Mouse (Mus musculus) layer of hippocampus, adult 2 months (tissue): Measurements from ENCODE around the gene Zeb2. TPM values are rescaled to one million over a fixed set of nuclear protein-coding genes. Genes with fewer than 3 reads are reported as not detected.

Source experiments
- DNase-seq, 2 experiments: peaks; one replicate each; pipeline ENCODE4 v3.0.0; 2022; ENCODE audit warnings: low spot score in 2 of 2
- H3K27ac ChIP-seq: fragments of 200-600 bp; 2 replicates; pipeline ENCODE4 v1.8.1; 2022
- H3K4me3 ChIP-seq: fragments of 200-600 bp; 2 replicates; pipeline ENCODE4 v1.8.1; 2022; ENCODE audit warnings: mild to moderate bottlenecking
- CTCF ChIP-seq: fragments of 200-600 bp; conservative IDR thresholded peaks from 2 replicates; pipeline ENCODE4 v1.8.1; 2022; ENCODE audit warnings: antibody characterized with exemption, mild to moderate bottlenecking, moderate library complexity
- total RNA-seq, 2 experiments: library from RNA; stranded (reverse); gene quantifications; 2 replicates each; pipeline ENCODE4 v1.2.3; 2021

Zeb2 gene
- total RNA-seq, 2 experiments from 2014 or later: 430 to 443 TPM

- TF ChIP-seq CTCF: no peak
- peak overlapping the region; percentile 89 for H3K27ac ChIP-seq
- DNase-seq: no peak
- peak overlapping the region; percentile 22 for H3K4me3 ChIP-seq
Measured at GRCm38 (mm10) chr2:45087208-45087607, 30.0 kb downstream of the Zeb2 start.

DNA sequence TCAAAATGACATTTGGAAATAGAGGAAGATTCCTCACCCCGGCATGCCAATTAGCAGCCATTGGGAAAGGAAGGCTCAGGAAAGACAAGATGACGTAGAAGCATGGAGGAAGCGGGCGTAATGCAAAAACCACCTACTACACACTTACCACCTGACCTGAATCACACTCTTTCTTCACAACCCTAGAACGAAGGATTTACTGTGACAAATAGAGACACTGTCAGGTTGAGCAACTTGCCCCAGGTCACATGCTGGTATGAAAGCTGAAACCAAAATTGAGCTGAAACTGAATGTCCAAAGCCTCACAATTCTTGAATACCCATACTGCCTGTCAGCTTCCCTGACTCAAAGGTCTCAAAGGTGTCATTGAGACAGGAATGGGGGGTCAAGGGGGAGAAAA is 31.5 kb downstream of the Zeb2 start:
- TF ChIP-seq CTCF: no peak
- H3K27ac ChIP-seq: peak overlapping the region; percentile 89
- DNase-seq: no peak
- no peak overlapping the region; the same call in 1 of the 2 replicates for H3K4me3 ChIP-seq

DNA sequence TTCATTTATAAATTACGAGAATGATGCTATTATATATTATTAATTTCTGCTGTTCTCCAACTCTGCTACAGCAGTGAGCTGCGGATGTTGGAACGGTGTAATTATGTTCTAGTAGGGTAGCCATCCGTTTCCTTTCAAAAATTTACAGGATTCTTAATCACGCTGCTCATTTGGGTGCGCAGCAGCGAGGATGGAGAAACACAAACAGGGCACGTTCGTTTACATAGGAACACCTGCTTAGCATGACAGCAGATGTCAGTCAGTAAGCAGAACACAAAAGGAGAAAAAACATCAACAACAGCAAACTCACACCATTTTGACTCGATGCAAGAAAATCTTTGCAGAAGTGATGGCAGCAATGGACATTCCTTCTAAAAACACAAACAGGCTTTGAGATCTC is 34.2 kb downstream of the Zeb2 start:
- TF ChIP-seq CTCF: no peak
- Histone ChIP-seq H3K4me3 (peak overlapping the region; percentile 18; the same call in 1 of the 2 replicates), H3K27ac (peak overlapping the region; percentile 89)
- DNase-seq: no peak

DNA sequence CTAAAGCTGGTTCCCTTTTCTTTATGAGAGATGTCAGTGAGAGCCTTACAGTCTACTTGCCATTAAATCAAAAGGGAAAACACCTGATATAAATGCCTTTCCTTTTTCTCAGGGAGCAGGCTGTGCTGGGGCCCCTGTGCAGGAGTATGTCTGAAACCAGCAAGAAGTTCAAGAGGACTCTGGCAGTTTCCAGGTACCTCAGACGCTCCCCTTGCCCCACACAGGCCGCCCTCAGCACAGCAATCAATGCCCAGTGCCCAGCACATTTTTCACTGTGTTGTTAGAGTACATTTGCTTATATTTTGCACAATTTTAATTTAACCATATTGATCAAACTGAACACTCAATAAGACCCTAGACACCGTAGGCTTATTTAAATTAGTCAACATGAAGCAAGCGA is 35.6 kb downstream of the Zeb2 start:
- Histone ChIP-seq H3K27ac (peak overlapping the region; percentile 89), H3K4me3 (peak overlapping the region; percentile 12; the same call in 1 of the 2 replicates)
- DNase-seq: no peak
- no peak for TF ChIP-seq CTCF

DNA sequence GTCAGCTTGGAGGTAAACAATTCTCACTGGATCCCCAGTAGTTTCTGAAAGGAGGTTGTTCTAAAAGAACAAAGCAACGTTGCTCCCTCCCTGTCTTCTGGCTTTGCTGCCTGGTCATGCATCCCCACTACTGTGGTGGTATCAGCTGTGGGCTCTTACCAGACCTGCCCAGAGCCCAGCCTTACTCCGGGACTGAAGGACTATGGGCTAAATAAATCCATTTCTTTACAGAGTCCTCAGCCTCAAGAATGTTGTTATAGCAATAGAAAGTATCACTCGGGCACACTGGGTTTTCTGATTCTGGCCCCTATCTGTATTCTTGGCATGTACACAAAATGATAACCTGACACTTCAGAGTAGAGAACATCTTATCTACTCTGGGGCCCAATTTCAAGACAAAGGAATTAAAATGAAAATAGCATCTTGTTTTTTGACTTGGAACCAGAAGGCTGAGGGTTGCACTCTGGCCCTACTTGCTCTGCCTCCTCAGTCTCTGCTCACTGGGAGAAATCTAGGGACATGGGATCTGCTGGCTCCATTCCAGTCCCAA is 39.2 kb downstream of the Zeb2 start:
- Histone ChIP-seq H3K4me3 (no peak overlapping the region), H3K27ac (peak overlapping the region; percentile 89)
- TF ChIP-seq CTCF: no peak
- no peak for DNase-seq

GRCm38 (mm10) chr2:45077383-45077782 is 39.8 kb downstream of the Zeb2 start:
- no peak for TF ChIP-seq CTCF
- H3K27ac ChIP-seq: peak overlapping the region; percentile 89
- H3K4me3 ChIP-seq: no peak overlapping the region
- DNase-seq: no peak

DNA sequence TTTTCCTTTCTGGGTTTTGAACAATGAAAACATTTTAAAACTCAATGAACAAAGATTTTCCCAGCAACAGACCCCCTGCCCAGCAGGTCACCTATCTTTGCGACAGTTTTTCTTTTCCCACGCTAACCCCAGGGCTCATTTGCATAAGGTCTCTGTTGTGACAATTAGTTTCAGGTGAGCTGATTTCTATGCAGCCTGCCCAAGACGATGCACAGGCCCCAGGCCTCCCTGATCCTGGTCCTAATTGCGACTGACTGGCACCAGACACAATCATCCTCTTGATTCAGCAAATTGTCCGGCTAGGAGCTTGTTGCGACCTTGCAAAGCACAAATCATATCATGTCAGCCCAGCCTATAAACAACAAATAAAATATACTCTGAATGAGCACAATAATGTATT is 44.2 kb downstream of the Zeb2 start:
- H3K27ac ChIP-seq: peak overlapping the region; percentile 85
- TF ChIP-seq CTCF: no peak

GRCm38 (mm10) chr2:45071296-45071695 is 45.9 kb downstream of the Zeb2 start:
- TF ChIP-seq CTCF: no peak
- H3K27ac ChIP-seq: peak overlapping the region; percentile 85
- H3K4me3 ChIP-seq: no peak overlapping the region
- no peak for DNase-seq

More for the DNA sequence above, 44.2 kb downstream of the Zeb2 start:
- no peak overlapping the region for H3K4me3 ChIP-seq
- DNase-seq: no peak

GRCm38 (mm10) chr2:45070612-45071276 is 46.5 kb downstream of the Zeb2 start:
- peak overlapping the region; percentile 85 for H3K27ac ChIP-seq

DNA sequence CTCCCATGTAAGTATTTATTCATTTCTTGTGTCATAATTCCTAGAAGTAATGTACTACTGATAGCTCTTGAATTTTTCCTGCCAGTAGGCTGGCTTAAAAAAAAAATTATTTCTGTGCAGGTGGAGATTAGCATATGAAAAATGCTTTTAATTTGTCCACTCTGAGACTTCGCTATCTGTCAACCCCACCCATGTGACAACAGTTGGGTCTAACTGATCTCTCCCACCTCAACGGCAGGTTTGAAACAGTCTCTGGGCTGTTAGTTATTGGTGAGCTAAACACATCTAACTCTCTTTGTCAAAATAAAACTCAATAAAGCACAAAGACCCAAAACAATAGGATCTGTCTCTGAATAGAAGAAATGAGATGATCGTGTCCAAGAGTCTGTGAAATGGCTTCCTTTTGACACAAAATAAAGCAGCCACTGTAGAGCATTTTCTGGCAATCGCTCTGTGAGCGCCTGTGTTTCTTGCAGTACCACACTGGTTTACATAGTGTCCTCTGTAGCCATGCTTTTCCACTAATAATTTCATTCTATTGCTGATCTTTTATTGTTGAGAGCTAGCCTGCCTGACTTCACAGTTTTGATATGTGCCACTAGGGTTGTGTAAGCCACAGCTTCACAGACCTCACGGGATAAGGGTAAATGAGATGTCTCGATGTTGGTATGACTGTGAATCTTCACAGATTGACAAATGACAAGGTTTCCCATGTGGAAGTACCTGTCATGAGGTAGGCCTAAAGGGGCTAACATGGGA is 48.2 kb downstream of the Zeb2 start:
- Histone ChIP-seq H3K27ac (peak overlapping the region; percentile 85), H3K4me3 (no peak overlapping the region)
- no peak for TF ChIP-seq CTCF
- DNase-seq: no peak

More at GRCm38 (mm10) chr2:45070612-45071276, 46.5 kb downstream of the Zeb2 start:
- H3K4me3 ChIP-seq: no peak overlapping the region
- DNase-seq: no peak
- no peak for TF ChIP-seq CTCF

- Histone ChIP-seq H3K4me3 (no peak overlapping the region), H3K27ac (peak overlapping the region; percentile 85)
- DNase-seq: no peak
- no peak for TF ChIP-seq CTCF
Measured at GRCm38 (mm10) chr2:45067116-45067515, 50.1 kb downstream of the Zeb2 start.

DNA sequence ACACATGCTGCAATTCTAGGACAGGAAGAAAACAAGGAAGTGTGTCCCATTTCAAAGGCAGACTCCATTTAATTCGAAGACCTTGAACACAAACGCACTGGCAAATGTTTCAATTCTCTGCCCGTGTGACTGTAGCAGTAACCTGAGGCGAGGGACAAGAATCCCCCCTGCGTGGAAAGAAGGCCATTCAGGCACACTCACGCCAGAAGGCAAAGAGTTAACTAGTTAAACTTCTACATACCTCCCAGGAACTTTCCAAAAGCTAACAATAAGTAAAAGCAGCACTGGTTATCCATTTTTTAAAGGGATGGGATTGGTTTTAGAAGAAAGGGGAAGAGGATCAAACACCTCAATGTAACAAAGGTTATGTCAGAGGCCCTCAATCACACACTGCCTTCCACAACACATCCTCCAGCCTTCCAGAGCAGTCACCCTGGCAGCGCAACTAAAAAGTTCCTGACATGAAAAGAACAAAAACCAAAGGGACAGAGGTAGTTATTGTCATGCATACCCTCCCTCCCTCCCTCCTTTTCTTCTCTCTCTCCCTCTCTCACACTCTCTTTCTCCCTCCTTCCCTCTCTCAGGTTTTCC is 53.8 kb downstream of the Zeb2 start:
- TF ChIP-seq CTCF: no peak
- DNase-seq: no peak
- H3K4me3 ChIP-seq: no peak overlapping the region
- H3K27ac ChIP-seq: peak overlapping the region; percentile 86

- no peak overlapping the region; the same call in 1 of the 2 replicates for H3K4me3 ChIP-seq
- peak overlapping the region; percentile 86 for H3K27ac ChIP-seq
- no peak for DNase-seq
- TF ChIP-seq CTCF: no peak
Measured at GRCm38 (mm10) chr2:45062136-45062535, 55.1 kb downstream of the Zeb2 start.
